Mouse (Mus musculus) thymus, postnatal 14 days (tissue): ENCODE measurements around the gene Nup88.
A peak's percentile ranks its signal among the peaks of the same experiment; 100 is the strongest.

Experiments
- DNase-seq: peaks from one replicate; pipeline ENCODE4 v3.0.0; 2021

The Nup88 gene

GRCm38 (mm10) chr11:70969821-70970559 lies at the start of gene Nup88, which contains the start of gene Rpain:
Nup88 (minus strand) TSS chr11:70969973.
Rpain (plus strand) TSS chr11:70970213.
- peak; percentile 93 for DNase-seq

GRCm38 (mm10) chr11:71018416-71019200 lies 48.8 kb upstream of the Nup88 start:
- DNase-seq: no peak

- no peak for DNase-seq
Measured at GRCm38 (mm10) chr11:71017051-71017450, 47.3 kb upstream of the Nup88 start.

- no peak for DNase-seq
Measured at GRCm38 (mm10) chr11:71012743-71013142, 43.0 kb upstream of the Nup88 start.

GRCm38 (mm10) chr11:71008321-71008720 lies 38.5 kb upstream of the Nup88 start:
- no peak for DNase-seq

GRCm38 (mm10) chr11:71007831-71008230 lies 38.1 kb upstream of the Nup88 start:
- DNase-seq: no peak

- DNase-seq: no peak
Measured at GRCm38 (mm10) chr11:71007026-71007425, 37.3 kb upstream of the Nup88 start.

GRCm38 (mm10) chr11:71005046-71005445 lies 35.3 kb upstream of the Nup88 start:
- DNase-seq: peak; percentile 11

- peak; percentile 95 for DNase-seq
Measured at GRCm38 (mm10) chr11:71004316-71004773, 34.6 kb upstream of the Nup88 start, which contains the start of gene Dhx33. Dhx33 (minus strand) TSS chr11:71004437.

GRCm38 (mm10) chr11:71003611-71004315 lies 34.0 kb upstream of the Nup88 start:
- no peak for DNase-seq

GRCm38 (mm10) chr11:71001167-71001566 lies 31.4 kb upstream of the Nup88 start:
- no peak for DNase-seq

- peak; percentile 96 for DNase-seq
Measured at GRCm38 (mm10) chr11:70982557-70983228, 12.9 kb upstream of the Nup88 start, which contains the start of gene C1qbp. C1qbp (minus strand) TSS chr11:70983026.

GRCm38 (mm10) chr11:70982030-70982429 lies 12.3 kb upstream of the Nup88 start:
- DNase-seq: no peak

GRCm38 (mm10) chr11:70980751-70981510 lies 11.2 kb upstream of the Nup88 start:
- no peak for DNase-seq

GRCm38 (mm10) chr11:70980232-70980631 lies 10.5 kb upstream of the Nup88 start:
- DNase-seq: no peak

GRCm38 (mm10) chr11:70977293-70977692 lies 7.5 kb upstream of the Nup88 start:
- no peak for DNase-seq

- no peak for DNase-seq
Measured at GRCm38 (mm10) chr11:70975193-70975592, 5.4 kb upstream of the Nup88 start.

GRCm38 (mm10) chr11:70973947-70974346 lies 4.2 kb upstream of the Nup88 start:
- peak; percentile 11 for DNase-seq

- DNase-seq: no peak
Measured at GRCm38 (mm10) chr11:70972586-70972985, 2.8 kb upstream of the Nup88 start.

- peak; percentile 11 for DNase-seq
Measured at GRCm38 (mm10) chr11:70970560-70971540, 1.1 kb upstream of the Nup88 start.
